Mouse (Mus musculus) heart, postnatal 14 days (tissue): ENCODE data around the gene Pla2g5. TPM values are rescaled to one million over a fixed set of nuclear protein-coding genes. Genes with fewer than 3 reads are reported as not detected.
"Not testable (repeated sequence)": the region's sequence is repeated elsewhere in the genome, so short reads cannot be mapped to it uniquely, and the experiment has no call there.

Experiments
- DNase-seq, 2 experiments: peaks; one replicate each; pipeline ENCODE4 v3.0.0; 2021 to 2022
- intact Hi-C: fragments of 180-260 bp; cut with DNase I; formaldehyde crosslinking; loops from one replicate; pipeline ENCODE4 v1.15.1; 2025
- total RNA-seq, 2 experiments: library from RNA; stranded (reverse); gene quantifications; 2 replicates each; pipeline ENCODE4 v1.2.3; 2021

Pla2g5 gene
- total RNA-seq, 2 experiments from 2014 or later = 22.4 to 30.4 TPM

DNA sequence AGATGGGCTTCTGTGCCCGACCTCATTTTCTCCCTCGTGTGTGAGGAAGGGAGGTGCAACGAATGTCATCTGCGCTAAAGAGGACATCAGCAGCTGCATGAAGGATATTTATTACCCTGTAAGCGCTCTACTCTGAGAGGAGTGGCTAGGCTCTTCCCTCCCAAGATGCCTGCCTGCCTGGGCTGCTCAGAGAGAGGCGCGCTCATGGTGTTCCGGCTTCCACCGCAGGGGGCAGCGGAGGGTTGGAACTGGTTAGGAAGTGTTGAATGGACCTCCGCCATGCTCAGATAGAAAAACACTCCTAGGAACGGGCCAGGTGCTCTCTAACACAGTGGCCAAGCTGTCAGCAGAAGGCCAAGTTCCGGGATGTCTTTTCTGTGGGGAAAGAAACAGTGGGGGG lies 3.6 kb downstream of the Pla2g5 start:
- DNase-seq = peak; percentile 60 to 82
- intact Hi-C loops = no loop called here

GRCm38 (mm10) chr4:138859245-138859644 lies 4.0 kb downstream of the Pla2g5 start:
- no peak for DNase-seq
- intact Hi-C loops = no loop called here

DNA sequence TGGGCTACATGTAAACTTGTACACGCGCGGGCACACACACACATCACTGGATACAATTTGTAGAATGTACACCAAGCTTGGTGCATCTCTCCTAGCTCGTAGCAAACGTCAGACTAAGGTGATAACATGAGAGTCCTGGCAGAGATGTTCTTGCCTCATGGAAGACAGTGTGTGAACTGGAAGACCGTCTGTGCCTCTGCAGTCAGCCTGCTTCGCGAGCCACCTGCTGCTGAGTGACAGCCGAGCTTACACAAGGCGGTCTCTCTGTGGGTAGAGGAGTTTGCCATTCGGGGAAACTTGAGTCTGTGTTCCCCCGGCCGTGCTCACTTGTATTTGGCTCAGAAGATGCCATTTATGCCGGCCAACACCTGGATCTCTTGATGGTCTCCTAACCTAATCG lies 4.8 kb downstream of the Pla2g5 start:
- DNase-seq = no peak
- intact Hi-C loops = no loop called here

- no peak for DNase-seq
- intact Hi-C loops = no loop called here
Observed at GRCm38 (mm10) chr4:138857576-138857975, 5.7 kb downstream of the Pla2g5 start.

- DNase-seq = peak; percentile 41 to 69
- intact Hi-C loops = no loop called here
Observed at GRCm38 (mm10) chr4:138856491-138856890, 6.8 kb downstream of the Pla2g5 start.

DNA sequence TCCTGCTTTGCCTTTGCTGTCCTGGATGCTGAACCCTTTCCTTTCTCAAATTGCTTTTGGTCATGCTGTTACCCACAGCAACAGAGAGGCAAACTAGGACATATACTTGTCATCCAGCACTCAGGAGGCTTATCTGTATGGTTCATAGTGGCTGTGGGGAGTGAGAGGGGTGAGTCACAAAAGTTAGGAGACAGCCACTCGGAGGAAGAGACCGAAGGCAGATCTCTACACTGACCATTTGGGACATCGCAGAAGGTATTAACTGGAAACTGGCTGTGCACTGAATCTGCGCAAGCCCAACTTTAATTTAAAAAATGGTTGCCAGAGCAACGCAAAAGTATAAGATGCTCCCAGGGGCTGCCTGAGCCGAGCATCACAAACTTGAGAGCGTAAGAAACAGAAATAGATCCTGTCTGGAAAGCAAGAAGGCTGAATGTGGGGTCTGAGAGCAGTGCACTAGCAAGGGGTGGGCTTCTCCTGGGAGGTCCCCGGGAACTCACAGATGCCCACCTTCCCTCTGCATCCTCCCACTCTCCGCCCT lies 8.1 kb downstream of the Pla2g5 start:
- intact Hi-C loops = no loop called here
- DNase-seq = no peak

DNA sequence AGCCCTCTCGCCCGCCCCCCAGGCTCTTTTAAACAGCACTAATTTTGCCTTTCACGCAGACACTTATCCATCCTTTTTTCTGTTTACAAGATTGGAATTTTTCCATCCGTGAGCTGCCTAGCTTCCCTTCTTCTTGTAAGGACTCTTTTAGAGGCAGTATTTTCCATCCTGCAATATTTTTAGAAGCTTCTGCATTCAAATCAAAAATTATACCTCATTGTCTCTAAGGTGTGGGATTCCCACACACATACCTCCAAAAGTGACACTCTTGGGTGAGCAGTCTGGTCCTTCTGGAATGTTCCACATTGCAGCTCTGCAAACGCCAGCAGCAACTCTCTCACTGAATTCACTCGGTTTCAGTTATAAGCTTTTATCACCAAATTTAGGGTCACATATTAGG lies 10.3 kb downstream of the Pla2g5 start:
- DNase-seq = no peak
- intact Hi-C loops = no loop called here

DNA sequence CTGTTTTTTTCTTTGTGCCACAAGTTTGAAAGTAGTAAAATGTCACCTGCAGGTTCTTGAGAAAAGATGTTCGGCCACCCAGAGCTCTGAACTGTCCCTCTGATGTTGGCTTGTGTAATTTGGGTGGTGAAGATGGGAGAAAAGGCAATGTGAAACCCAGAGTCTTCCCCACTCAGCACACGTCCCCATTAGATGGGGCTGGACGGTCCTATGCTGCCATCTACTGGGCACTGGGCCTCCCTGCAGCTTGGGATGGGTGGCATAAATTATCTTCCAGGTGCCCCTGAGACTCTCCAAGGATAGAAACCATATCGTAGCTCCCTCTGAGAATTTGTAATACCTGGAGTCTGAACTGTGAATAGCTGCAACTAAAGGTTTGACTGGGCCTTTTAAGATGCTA lies 11.8 kb downstream of the Pla2g5 start:
- intact Hi-C loops = loop anchor here (1.0 kb wide), 3 partner anchors 103 to 404 kb away; no protein-coding TSS in a partner anchor
- DNase-seq = peak; percentile 74 to 85

DNA sequence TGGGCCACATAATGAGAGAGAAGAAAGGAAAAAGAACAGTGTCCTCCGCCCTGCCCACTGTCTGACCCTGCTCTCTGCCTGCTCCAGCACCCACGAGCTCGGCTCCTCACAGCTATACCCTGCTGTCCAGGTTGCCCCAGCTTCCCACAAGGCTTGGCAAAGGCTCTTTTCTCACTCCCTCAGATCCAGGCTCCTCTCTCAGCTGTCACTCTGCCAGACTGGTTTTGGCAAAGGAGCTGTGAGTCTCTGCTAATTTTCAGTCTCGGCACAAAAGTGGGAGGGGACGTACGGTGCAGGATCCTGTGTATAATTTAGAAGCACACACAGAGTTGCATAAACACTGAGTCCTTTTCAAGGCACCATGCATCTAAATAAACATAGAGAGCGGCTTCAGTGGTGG lies 21.9 kb downstream of the Pla2g5 start:
- intact Hi-C loops = no loop called here
- no peak for DNase-seq

DNA sequence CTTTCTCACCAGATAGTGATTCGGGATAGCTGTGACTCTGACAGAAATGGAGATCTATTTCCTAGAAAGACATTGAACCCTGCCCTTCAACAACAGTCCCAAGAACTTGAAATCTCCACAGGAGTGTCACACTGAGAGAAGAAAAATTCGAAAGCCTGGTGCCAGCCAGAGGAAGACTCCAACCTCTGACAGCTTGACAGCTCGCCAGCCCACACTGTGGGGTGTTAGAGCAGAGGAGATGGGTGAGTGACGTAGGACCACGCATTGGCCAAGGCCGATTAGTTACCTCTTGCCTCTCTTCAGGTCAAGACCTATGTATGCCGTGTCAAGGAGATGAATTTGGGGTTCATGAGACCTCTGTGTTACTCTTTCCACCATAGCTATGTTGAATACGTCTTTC lies 22.6 kb downstream of the Pla2g5 start:
- intact Hi-C loops = no loop called here
- DNase-seq = no peak

- intact Hi-C loops = no loop called here
Observed at GRCm38 (mm10) chr4:138839806-138840205, 23.5 kb downstream of the Pla2g5 start.

DNA sequence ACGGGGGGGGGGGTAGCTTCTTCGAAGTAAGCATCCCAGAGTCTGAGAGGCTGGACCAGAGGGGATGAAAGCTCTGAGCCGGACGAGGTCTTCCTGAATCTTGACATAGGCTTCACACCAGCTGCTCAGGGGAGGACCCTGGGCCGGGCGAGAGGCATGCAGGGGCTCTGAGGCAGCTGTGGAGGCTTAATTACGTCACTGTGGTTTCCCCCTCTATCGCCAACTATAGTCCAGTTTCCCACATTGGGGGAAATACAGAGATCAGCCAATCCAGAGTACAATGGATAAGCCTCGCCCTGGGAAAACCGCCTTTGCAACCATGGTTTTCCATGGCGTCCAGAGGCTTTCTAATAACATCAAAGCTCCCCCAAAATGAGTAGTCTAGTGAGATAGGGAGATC lies 36.1 kb downstream of the Pla2g5 start:
- intact Hi-C loops = no loop called here
- no peak for DNase-seq

More at GRCm38 (mm10) chr4:138839806-138840205, 23.5 kb downstream of the Pla2g5 start:
- DNase-seq = no peak

DNA sequence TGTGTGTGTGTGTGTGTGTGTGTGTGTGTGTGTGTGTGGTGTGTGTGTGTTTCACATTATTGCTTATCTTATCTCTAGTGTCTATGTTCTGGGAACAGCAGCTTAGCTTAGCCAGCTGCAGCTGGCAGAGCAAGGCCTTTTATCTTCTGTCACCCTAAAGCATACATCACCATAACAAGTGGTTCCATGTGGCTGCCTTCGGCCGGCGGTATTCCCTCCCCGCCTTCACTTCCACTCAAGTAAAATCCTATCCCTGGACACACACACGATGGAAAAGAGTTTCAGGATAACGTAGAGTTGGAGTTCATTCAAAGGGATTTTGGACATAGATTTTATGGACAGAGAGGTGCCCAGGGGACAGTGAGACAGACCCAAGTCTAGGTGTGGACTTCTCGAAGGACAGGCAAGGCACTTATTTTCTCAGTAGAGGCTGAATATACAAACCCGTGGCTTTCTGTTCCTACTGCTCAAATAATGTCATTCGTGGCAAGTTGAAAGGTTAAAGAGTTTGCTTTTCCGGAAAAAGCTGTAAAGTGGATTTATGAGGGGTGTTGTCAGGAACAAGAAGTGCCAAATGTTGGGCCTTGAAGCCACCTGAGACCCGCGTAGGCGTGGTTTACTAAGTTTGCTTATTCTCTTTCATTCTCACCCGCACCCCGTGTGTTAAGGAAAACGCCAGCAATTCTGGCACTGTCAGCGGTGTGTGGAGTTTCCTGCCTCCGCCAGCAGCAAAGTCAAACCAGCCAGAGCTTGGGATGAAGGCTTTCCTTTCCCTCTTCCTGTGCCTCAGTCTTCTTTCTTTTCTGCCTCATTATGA lies 37.3 kb downstream of the Pla2g5 start:
- intact Hi-C loops = no loop called here
- no peak for DNase-seq

- intact Hi-C loops = no loop called here
- DNase-seq = no peak
Observed at GRCm38 (mm10) chr4:138824660-138825059, 38.6 kb downstream of the Pla2g5 start.

DNA sequence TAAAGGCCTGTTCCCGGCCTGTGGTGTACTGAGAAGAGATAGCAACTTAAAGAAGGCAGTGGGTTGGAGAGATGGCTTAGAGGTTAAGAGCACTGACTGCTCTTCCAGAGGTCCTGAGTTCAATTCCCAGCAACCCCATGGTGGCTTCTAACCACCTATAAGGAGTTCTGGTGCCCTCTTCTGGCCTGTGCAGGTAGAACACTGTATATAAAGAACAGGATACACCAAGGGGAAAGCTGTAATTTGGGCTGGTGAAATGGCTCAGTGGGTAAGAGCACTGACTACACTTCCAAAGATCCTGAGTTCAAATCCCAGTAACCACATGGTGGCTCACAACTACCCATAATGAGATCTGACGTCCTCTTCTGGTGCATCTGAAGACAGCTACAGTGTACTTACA lies 39.1 kb downstream of the Pla2g5 start:
- intact Hi-C loops, DNase-seq: not testable (repeated sequence)

DNA sequence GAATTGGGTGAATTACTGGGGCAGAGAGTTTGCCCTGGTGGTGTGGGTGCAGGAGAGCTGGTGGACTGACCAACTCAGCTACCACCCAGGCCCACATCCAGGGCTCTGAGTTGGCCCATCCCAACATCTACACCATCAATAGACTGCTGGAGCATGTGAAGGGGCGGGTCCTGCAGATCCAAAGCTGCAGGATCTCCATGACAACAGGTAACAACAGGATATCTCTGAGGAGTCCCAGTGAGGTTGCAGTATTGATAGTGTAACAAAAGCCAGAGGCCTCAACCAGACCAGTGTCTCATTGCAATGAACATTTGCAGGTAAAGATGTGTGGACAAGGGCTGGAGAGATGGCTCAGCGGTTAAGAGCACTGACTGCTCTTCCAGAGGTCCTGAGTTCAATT lies 42.2 kb downstream of the Pla2g5 start:
- DNase-seq = no peak
- intact Hi-C loops = no loop called here

DNA sequence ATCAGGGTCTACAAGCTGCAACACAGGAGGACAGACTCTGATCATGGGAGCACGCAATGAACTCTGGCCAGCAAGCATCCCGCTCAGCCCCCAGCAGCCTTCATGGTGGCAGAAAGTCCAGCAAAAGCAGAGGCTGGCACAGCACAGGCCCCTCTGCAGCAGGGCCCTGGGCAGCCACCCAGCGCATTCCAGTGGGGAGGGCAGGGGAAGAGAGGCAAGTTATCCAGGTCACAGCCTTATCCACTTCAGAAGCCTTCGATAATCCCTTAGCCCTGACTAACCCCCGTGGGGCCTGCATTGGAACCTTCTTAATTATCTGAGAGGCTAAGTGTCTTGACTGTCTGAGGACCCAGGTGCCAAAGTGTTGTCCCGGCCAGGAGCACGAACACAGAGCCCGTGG lies 44.2 kb downstream of the Pla2g5 start:
- peak; percentile 66 to 81 for DNase-seq
- intact Hi-C loops = no loop called here

DNA sequence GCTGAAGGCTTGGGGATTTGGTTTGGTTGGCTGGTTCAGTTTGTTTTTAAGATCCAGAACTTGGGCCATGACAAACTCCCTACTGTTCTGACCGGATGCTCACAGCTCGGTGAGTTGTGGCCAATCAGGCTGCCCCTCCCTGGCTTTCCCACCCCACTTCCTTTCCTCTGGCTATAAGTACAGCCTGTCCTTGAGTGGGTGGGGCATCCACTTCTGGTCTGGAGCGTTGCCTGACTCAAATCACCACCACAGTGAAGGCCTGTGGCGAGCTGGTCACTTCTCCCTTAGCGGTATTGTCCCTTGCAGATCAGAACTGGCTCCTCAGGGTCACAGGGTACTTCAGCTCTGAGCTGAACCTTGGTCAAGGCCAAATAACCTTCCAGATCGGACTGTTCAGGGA lies 45.5 kb downstream of the Pla2g5 start:
- intact Hi-C loops = no loop called here
- DNase-seq = peak; percentile 26 to 41

GRCm38 (mm10) chr4:138816166-138816565 lies 47.1 kb downstream of the Pla2g5 start:
- intact Hi-C loops = no loop called here
- DNase-seq = no peak

DNA sequence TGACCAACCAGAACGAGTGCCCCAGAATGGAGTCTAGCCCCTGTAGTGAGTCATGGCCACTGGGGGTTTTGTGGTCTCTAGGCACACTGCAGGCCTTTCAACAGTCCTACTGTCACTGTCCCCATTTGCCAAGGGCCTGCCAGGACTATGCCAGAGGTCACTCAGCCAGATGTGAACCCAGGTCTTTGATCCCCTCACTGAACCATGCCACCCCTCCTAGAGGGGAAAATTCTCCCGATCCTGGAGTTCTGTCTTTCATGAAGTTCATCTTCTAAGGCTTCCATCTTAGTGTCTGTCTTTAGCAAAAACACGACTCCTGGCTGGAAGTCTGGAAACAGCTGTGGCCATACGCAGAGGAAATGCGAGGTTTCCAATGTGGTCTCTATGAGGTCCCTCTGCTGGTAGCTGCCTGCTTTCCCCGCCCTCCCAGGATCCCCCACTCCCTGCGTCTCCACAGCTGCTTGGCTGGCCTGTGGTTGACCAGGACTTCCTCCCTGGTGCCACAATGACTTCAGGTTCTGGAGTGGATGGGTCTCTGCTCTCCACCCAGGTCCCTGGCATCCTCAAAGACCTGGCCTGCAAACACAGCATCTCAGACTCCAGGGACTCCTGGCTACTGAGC lies 56.3 kb downstream of the Pla2g5 start:
- DNase-seq = peak; percentile 42 to 49
- intact Hi-C loops = no loop called here

DNA sequence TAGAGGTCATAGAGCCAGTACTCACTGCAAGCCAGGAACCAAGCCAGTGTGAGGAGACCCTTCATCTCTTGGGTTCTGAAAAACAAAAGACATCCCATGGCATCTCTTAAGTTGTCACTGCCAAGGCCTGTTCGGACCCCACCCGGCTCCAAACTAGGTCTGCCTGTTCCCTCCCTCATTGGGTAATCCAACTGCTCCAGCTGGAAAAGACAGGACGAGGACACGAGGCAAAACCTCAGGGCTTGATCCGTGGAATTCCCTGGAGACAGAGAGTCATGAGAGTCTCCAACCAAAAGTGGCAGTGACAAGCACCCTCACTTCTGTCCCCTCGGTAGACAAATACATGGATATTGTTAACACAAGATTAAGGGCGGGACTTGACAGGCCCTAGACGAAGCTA lies 57.1 kb downstream of the Pla2g5 start:
- intact Hi-C loops = no loop called here
- DNase-seq = no peak

DNA sequence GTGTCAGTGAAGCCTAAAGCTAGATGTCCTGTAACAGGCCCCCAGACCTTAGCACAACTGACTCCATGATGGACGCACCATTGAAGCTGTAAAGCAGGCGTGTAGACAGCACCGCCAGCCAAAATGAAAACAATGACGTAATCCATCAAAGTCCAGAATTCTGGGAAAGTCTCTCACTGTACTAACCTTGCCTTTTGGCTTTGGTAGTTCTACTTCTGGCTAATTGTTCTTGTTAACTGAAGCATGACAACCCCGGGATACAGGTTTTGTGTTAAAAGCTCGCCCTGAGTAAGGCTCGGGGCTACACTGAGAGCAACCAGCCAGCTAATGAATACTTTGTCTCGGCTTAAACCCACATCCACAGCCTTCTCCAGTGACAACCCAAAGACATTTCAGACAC lies 58.0 kb downstream of the Pla2g5 start:
- no peak for DNase-seq
- intact Hi-C loops = no loop called here
